Mouse (Mus musculus) ES-Bruce4 (cell line): ENCODE measurements around the gene Plce1.

Experiments used
- CTCF ChIP-seq: IDR thresholded peaks from one replicate; pipeline ENCODE4 v1.8.1; 2011; ENCODE audit warnings: low read depth, low read length
- EP300 ChIP-seq: IDR thresholded peaks from 2 replicates; pipeline ENCODE4 v1.6.1; 2011; ENCODE audit warnings: low read depth, low read length; ENCODE audit not compliant: insufficient read depth
- POLR2A ChIP-seq: IDR thresholded peaks from one replicate; pipeline ENCODE4 v1.8.1; 2011; ENCODE audit warnings: low read length; ENCODE audit not compliant: insufficient read depth

- TF ChIP-seq POLR2A: no peak
- TF ChIP-seq EP300: no peak
- TF ChIP-seq CTCF: no peak
These were observed 265.0 kb downstream of the Plce1 start for GRCm38 (mm10) chr19:38745810-38746491.
